Mouse (Mus musculus) mouse trophoblast stem cell (cell line): ENCODE measurements around the gene Gm11733.

Experiments
- in situ Hi-C, 2 experiments: fragments of 300-500 bp; cut with MseI, MboI; formaldehyde crosslinking; loops; 2 replicates in 1 of 2; 3 replicates in 1 of 2; pipeline ENCODE4 v1.15.1; 2025

Gene Gm11733

DNA sequence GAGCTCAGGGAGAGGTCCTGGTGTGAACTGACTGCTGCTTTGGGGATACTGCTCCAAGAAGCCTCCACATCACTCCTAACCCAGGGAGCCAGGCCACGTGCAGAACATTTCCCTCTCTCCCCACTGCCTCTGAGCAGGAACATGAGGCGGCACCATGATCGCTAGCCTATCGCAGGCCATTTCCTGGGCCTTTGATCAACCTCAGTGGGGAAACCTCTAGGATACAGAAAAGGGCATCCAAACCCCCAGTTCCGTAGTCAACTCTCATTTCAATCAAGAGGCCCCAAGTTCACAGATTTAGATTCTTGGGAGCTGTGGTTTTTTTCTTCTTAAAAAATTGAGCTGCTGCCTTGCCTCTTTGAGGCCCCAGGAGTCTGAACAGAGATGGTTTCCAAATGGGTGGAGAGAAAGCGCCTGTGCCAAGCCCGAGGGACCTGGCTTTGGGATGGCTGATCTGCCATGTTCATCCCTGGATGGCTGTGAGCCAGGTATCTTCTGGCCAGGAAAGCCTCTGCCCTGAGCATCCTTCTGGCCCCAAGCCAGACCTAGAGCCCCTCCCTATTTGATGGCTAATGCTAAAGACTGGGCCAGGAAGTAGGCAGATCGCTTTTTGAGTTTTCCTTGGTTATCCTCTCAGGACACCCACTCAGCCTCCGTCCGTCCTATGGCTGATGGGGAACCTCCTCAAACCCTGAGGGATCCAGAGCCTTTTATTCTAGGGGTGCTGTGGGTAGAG lies 5.7 kb upstream of the Gm11733 start:
- in situ Hi-C loops, result no loop called here

DNA sequence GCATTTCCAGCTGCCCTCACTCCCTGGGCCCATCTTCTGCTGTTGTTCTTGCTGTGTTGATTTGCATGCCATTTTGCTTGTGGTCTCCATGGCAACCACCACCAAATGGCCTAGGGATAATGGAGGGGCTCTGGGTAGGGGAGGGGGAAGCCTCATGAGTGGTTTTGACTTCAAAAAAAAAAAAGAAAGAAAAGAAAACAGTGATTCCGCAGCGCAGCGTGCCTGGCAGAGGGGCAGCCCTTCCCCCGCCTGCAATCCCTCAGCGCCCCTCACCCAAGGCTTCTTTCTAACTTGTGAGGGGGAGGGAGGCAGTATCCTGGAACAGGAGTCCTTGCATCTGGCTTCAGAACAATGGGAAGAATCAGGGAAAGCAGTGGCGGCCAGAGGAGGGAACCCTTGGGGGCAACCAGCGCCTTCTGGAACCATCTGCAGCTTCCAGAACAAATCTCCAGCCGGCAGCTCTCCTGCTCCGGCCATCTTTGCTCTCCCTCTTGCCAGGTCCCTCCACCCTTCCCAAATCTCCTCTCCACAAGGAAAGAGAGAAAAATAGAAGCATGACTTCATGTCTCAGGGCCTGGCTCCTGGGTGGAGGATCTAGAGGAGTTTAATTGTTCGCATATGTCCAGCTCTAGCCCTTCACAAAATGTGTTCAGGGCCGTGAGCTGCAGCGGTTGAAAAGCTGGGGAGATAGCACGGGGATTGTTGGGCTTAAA lies 5.0 kb upstream of the Gm11733 start:
- in situ Hi-C loops, result no loop called here

DNA sequence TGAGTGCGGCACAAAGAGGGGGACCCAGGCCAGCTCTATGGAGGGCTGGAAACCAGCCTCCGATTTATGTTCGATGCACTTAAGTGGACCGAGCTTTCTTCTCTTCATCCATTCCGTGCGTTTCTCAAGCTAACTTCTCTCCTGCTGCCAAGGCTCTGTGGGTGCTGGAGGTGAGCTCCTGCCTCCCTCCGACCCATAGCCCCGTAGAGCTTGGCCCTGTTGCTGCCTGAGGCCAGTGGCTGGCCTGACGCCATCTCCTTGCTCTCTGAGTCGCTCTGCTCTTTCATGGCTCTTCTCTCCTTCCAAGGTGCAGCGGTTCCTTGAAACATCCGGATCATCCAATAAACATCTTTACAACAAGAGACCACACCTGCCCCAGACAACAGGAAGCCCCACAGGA lies 4.4 kb upstream of the Gm11733 start:
- in situ Hi-C loops, result no loop called here

DNA sequence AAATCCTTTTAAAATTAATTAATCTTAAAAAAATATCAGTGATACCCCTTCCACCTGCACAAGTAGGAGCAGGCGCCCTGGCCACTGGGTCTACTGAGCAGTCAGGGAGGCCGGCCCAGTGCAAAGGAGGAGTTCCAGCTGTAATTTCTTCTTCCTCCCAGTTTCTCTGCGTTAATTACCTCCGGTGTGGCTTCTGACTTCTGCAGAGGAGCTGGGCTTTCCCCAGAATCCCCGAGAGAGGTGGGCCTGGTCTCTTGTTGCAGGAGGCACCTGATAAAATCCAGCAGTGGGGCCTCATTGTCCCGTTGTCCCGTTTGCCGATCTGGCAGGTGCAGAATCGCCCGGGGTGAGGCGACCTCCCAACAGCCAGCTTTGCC lies 1.9 kb upstream of the Gm11733 start:
- in situ Hi-C loops, result no loop called here

DNA sequence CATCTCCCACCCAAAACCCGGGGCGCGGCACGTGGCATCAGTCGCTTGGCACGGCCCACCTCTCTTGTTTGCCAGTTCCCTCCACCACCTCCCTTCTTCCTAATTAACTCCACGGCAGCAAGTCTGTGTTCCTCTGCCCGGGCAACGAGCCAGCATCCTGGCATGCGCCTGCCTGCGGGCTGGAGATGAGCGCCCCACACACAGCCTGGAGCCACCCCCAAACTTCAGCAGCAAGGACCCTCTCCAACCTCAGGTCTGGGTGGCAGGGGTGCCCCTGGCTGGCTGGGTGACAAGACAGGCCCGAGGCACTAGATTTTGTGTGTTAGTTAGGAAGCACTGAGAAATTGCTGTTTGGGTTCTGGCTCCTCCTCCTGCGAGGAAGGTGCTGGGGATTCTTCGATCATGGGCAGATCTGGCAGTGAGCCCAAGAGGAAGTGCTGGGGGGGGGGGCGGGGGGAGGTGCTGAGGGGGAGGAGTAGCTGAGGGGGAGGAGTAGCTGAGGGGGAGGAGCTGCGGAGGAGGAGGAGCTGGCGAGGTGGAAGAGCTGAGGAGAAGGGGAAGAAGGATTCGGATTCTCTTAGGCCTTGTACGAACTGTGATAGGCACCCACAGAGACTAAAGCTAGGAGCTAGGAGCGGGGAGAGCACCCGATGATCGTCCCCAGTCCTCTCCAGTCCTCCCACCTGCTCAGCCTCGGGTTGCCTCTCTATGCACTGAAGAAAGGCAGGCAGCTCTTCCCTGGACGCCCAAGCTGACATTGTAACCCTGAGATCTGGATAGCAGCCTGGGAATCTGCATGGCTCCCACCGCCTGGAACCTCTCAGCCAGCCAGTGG lies 1.3 kb upstream of the Gm11733 start:
- in situ Hi-C loops, result no loop called here

- in situ Hi-C loops, result no loop called here
Observed at GRCm38 (mm10) chr11:117491408-117492208, 7.4 kb downstream of the Gm11733 start.

DNA sequence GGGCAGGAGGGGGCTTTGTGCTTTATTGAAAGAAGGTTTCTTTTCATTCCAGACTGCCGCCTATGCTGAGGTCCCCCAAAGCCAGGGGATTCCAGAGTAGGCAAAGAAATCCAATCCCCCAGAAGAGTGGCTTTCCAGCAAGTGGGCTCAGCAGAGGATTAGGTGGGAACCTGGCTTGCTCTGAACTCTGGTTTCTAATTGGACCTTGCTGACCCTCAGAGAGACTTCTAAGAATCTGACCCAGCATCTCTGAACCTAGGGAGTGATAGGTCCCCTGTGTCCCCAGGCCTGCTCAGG lies 8.0 kb downstream of the Gm11733 start:
- in situ Hi-C loops, result no loop called here

- in situ Hi-C loops, result no loop called here
Observed at GRCm38 (mm10) chr11:117496812-117497211, 12.6 kb downstream of the Gm11733 start.

- in situ Hi-C loops, result no loop called here
Observed at GRCm38 (mm10) chr11:117497256-117498136, 13.3 kb downstream of the Gm11733 start.

DNA sequence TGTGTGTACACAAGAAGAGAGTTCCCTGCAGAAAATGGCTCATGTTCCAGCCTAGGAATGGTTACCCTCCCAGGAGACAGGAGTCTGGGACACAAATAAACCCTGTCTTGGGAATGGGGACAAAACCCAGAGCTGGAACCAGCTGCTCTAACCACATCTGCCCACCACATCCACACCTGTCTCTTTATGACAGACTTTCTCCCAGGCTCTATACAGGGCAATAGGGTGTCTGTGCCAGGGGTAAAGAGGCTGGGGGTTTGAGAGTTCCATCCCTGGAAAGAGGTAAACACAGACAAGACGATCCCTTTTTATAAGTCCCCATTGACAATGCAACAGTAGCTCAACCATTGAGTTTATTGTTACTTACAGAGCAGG lies 14.0 kb downstream of the Gm11733 start:
- in situ Hi-C loops, result no loop called here

DNA sequence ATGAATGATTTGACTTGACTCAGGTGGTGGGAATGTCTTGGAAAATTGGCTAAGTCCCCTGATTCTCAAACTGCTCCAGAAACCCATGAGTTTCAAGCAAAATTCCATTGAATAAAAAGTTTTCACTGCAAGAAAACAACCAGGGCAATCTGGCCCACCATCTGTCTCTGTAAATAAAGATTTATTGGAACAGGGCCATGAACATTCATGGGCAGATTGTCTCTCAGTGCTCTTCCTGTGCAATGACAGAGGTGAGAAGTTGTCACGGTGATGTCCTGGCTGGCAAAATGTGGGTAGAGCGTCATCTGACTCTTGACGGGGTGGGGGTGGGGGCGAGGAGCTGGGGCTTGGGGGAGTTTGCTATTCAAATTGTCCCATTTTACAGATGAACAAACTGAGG lies 24.8 kb downstream of the Gm11733 start:
- in situ Hi-C loops, result no loop called here

DNA sequence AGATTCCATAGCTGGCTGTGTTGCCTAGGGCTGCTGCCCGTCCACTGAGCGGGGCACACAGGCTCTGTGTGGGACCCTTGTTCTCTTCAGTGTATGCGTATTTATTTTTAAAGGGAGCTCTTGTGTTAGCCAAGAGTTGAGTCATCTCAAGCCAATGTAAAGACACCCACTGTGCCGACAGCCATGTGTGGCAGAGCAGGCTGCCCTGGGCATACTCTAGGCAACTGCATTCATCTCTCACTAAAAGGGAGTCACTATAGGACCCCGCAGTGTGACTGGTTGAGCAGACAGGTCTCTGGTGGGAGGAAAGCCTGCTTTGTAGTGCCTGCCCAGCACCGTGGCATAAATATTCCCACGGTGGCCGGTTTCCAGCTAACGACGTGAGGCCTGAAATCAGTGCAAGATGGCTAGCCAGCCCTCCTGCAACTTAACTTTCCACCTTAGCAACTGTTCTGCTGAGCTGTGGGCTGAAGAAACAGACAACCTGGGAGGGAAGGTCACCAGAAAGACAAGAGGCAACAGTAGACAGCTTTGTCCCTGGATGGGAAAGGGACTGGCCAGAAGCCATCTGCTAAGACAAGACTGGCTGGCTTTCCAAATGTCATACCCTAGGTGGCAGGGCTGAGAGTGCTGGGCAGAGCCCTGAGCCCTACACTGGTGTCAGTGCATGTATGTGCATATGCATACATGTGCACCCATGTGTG lies 31.7 kb downstream of the Gm11733 start:
- in situ Hi-C loops, result no loop called here

- in situ Hi-C loops, result no loop called here
Observed at GRCm38 (mm10) chr11:117516422-117516796, 32.2 kb downstream of the Gm11733 start.

- in situ Hi-C loops, result no loop called here
Observed at GRCm38 (mm10) chr11:117521906-117522780, 38.0 kb downstream of the Gm11733 start.

DNA sequence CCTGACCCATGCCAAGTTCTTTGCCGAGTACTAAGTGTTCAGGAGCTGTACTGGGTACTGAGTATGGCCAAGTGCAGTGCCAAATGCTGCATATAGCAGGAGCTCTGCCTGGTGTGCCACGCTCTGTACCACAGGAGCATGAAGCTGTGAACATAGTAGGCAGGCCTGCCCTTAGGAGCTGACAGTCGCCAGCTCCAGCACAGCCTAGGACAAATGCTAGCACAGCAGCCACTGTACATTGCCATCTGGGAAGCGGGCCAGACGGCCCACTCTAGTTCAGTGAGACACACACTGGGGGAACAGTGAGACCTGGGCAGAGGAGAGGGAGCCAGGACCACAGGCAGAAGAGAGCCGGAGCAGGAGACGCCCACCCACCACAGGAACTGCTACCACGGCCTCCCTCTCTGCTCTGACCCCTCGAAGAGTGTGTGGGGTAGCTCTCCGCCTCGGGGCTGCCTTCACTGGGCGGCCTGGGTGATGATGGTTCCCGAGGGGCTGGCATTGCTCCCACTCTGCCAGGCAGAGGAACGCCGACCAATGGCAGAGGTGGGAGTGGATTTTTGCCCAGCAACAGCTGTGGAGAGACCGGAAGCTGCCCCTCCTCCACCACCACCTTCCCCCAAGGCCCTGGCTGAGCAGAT lies 38.8 kb downstream of the Gm11733 start:
- in situ Hi-C loops, result no loop called here

GRCm38 (mm10) chr11:117525606-117526349 lies 41.6 kb downstream of the Gm11733 start:
- in situ Hi-C loops, result no loop called here

DNA sequence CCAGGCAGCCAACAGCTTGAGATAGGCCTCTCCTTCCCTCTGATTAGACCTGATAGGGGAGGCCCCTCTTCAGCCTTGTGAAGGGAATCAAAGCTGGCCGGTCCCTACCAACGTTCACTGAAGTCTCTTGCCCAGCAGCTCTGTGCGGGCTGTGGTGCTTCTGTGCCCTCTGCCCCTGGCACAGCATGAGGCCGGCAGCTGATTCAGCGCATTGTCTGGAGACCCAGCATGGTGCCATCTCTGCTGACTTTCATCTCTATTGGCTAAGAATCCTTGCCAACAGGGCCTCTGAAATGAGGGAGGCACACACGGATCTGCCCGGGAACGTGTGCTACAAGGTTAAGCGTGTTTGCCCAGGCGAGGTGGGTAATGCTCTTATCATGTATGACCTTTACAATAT lies 48.2 kb downstream of the Gm11733 start:
- in situ Hi-C loops, result no loop called here

- in situ Hi-C loops, result no loop called here
Observed at GRCm38 (mm10) chr11:117534912-117535311, 50.7 kb downstream of the Gm11733 start.
